Mouse (Mus musculus) lung, embryonic 14.5 days (tissue): Measurements from ENCODE around the gene Atn1. TPM values are rescaled to one million over a fixed set of nuclear protein-coding genes. Genes with fewer than 3 reads are reported as not detected.
A peak's percentile ranks its signal among the peaks of the same experiment; 100 is the strongest.

ENCODE experiments used
- ATAC-seq: fragments of 200-750 bp; cut with Nextera tagmentation; 2 replicates; pipeline ENCODE4 v1.8.0; 2017; ENCODE audit warnings: mild to moderate bottlenecking, moderate TSS enrichment, moderate library complexity; ENCODE audit not compliant: insufficient read depth
- DNase-seq: peaks from one replicate; pipeline ENCODE4 v3.0.0-alpha.2; 2015
- H3K27ac ChIP-seq: fragments of 300-500 bp; sonication (generic); 2 replicates; pipeline ENCODE4 v1.5.1; 2014; ENCODE audit warnings: low read depth, mild to moderate bottlenecking, moderate library complexity
- H3K27me3 ChIP-seq: fragments of 300-500 bp; sonication (generic); 2 replicates; pipeline ENCODE4 v1.6.1; 2014; ENCODE audit warnings: low read length, control low read depth; ENCODE audit not compliant: insufficient read depth
- H3K36me3 ChIP-seq: fragments of 300-500 bp; sonication (generic); 2 replicates; pipeline ENCODE4 v1.6.1; 2014; ENCODE audit warnings: control low read depth; ENCODE audit not compliant: insufficient read depth
- H3K4me1 ChIP-seq: fragments of 300-500 bp; sonication (generic); 2 replicates; pipeline ENCODE4 v1.6.1; 2014; ENCODE audit warnings: antibody characterized with exemption, control low read depth; ENCODE audit not compliant: insufficient read depth
- H3K4me2 ChIP-seq: fragments of 300-500 bp; sonication (generic); 2 replicates; pipeline ENCODE4 v1.6.1; 2014; ENCODE audit warnings: mild to moderate bottlenecking
- H3K4me3 ChIP-seq: fragments of 300-500 bp; sonication (generic); 2 replicates; pipeline ENCODE4 v1.5.1; 2014; ENCODE audit warnings: low read depth, low read length
- H3K9ac ChIP-seq: fragments of 300-500 bp; sonication (generic); 2 replicates; pipeline ENCODE4 v1.6.1; 2014
- H3K9me3 ChIP-seq: fragments of 300-500 bp; sonication (generic); 2 replicates; pipeline ENCODE4 v1.6.1; 2016; ENCODE audit warnings: low read depth, low read length, control low read depth
- CTCF ChIP-seq: IDR thresholded peaks from 2 replicates; pipeline ENCODE4 v1.5.1; 2016; ENCODE audit warnings: antibody characterized with exemption, low read depth
- WGBS: fragments of 180-500 bp; shearing (Covaris S2); extraction: QIAGEN DNeasy Blood & Tissue Kit; methylation state at CpG from one replicate; pipeline ENCODE4 v1.1.7; 2014; 5-methylcytosine and 5-hydroxymethylcytosine counted together
- polyA plus RNA-seq: library from polyadenylated mRNA; unstranded; fragments of >200 nt; fragmentation: Nextera tagmentation; extraction: Ambion mirVana; gene quantifications from 2 replicates; pipeline ENCODE4 v1.2.1, GENCODE M21; 2014

Gene Atn1
- polyA plus RNA-seq, 1 experiment from 2014 or later, result 15.1 TPM

DNA sequence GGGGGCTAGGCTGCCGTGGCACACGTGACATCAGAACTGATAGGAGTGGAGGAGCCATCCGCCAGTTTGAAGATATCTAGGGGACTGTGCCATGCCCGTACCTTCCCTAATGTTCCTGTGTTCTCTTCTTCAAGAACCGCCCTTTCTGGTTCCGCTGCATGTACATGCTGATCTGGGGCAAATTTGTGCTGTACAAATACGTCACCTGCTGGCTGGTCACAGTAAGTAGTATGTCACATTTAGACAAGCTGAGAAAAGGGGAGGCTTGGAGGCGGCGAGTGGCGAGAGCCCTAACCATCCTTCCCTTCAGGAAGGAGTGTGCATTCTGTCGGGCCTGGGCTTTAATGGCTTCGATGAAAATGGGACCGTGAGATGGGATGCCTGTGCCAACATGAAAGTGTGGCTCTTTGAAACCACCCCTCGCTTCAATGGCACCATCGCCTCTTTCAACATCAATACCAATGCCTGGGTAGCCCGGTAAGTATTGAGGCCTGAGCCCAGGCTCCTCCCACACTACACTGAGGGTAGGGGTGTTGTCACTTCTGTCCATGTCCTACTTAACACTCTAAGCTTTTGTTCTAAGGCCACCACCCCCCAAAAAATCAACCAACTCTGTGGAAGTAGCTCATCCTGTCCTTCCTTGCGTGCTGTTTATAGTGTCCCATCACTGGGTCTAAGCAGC is 54.1 kb downstream of the Atn1 start:
- Histone ChIP-seq H3K27ac (no peak overlapping the region), H3K9ac (no peak overlapping the region), H3K4me2 (no peak overlapping the region), H3K36me3 (peaks cover 71% of the 10 kb centered on the region), H3K27me3 (no peaks in the 10 kb centered on the region), H3K9me3 (no peaks in the 10 kb centered on the region), H3K4me1 (no peaks in the 10 kb centered on the region), H3K4me3 (no peak overlapping the region)
- 88% methylated on average over 17 of the region's 17 CpGs for WGBS
- 0 out of 2 replicates have a peak, but pooled peaks have one; percentile 9 for TF ChIP-seq CTCF
- ATAC-seq (peak; percentile 7; the same call in 1 of the 2 replicates), DNase-seq (no peak)

DNA sequence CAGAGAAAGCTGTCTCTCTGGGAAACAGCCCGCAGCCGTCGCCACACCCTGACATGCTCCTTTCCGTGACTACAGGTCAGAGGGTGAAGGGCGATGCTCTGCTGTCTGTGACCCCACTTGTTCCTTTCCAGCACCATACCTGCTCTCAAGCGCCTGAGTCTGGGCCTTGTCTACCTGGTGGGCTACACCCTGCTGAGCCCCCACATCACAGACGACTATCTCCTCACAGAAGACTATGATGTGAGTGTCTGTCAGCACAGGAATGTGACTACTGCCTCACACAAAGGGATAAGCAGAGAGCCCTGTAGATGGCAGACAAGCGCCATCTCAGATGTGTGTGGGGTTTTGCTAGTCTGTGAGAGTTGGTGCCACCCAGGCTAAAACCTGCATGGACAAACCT is 55.0 kb downstream of the Atn1 start:
- DNase-seq, result peak; percentile 31
- Histone ChIP-seq H3K27me3 (no peaks in the 10 kb centered on the region), H3K9ac (no peak overlapping the region), H3K4me2 (no peak overlapping the region), H3K4me3 (no peak overlapping the region), H3K4me1 (no peaks in the 10 kb centered on the region), H3K27ac (no peak overlapping the region), H3K36me3 (peaks cover 65% of the 10 kb centered on the region), H3K9me3 (no peaks in the 10 kb centered on the region)
- 68% methylated on average over 8 of the region's 8 CpGs for WGBS
- 0 out of 2 replicates have a peak, but pooled peaks have one; percentile 10 for ATAC-seq
- TF ChIP-seq CTCF, result peak; percentile 35; the same call in 1 of the 2 replicates

DNA sequence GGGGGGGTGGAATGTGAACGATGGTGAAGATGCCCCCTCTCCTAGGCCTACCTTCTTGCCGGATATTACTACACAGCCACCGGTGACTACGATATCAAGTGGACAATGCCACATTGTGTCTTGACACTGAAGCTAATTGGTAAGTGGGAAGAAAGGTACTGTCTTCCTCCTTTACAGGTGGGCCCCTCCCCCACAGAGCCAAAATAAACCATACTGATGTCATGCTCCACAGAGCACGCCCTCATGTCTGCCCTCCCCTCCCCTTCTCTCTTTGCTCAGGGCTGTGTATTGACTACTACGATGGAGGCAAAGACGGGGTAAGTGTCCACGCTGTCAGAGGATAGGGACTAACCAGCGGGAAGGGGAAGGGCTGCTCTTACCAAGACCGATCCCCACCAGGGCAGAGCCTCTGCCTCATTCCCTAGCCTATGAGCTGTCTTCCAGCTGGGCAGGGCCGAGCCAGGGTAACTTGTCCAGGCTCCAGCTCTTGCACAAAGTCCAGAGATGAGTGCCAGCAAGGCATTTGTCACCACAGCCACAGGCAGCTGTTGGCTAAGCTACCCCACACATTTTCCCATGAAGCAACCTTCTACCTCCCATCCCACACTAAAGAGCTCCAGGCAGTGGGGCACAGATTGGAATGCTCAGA is 56.2 kb downstream of the Atn1 start:
- no peak overlapping the region for H3K4me3 ChIP-seq
- H3K27me3 ChIP-seq, result no peaks in the 10 kb centered on the region
- WGBS, result 79% methylated on average over 11 of the region's 11 CpGs
- H3K9ac ChIP-seq, result no peak overlapping the region
- no peak overlapping the region; the same call in 1 of the 2 replicates for H3K27ac ChIP-seq
- TF ChIP-seq CTCF, result no peak
- no peak overlapping the region for H3K4me2 ChIP-seq
- ATAC-seq (peak; percentile 50), DNase-seq (peak; percentile 51)
- peaks cover 54% of the 10 kb centered on the region for H3K36me3 ChIP-seq
- no peaks in the 10 kb centered on the region for H3K4me1 ChIP-seq
- H3K9me3 ChIP-seq, result no peaks in the 10 kb centered on the region

DNA sequence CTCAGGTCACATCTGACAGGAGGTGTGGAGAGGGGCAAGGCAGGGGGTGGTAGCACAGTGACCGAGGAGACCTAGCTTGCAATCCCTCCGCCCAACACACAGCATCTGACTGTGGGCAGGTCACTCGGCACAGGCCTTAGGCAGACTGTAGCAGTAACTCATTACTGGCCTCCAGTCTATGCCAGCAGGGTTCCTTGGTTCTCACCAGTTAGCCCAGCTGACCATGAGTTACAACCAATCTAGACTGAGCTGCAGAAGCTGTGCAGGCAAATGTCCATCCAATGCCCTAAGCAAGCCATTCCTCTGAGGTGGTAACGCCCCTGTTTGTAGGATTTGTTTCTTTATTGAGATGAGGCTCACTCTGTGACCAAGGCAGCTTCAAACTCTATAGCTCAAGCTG is 57.0 kb downstream of the Atn1 start:
- H3K36me3 ChIP-seq, result peaks cover 47% of the 10 kb centered on the region
- peaks cover 5% of the 10 kb centered on the region; the same call in 1 of the 2 replicates for H3K4me1 ChIP-seq
- H3K27ac ChIP-seq, result no peak overlapping the region
- no peak overlapping the region for H3K4me2 ChIP-seq
- H3K9ac ChIP-seq, result no peak overlapping the region
- DNase-seq (no peak), ATAC-seq (no peak)
- H3K9me3 ChIP-seq, result no peaks in the 10 kb centered on the region
- WGBS, result 84% methylated on average over 4 of the region's 4 CpGs
- no peaks in the 10 kb centered on the region for H3K27me3 ChIP-seq
- no peak overlapping the region for H3K4me3 ChIP-seq
- TF ChIP-seq CTCF, result no peak

DNA sequence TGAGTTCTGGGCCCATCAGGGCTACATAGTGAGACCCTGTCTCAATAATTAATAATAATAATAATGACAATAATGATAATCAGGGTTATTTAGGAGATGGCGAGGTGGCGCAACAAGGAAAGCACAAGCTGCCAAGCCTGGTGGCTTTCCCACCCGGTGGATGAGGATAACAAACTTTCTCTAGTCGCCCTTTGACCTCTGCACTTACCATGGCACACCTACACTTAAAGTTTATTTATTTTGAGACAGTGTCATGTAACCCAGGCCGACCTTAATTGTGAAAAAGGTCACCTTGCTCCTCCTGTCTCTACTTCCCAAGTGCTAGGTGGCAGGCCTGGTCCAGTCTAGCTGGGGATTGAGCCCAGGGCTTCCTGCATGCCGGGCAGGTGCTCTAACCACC is 57.6 kb downstream of the Atn1 start:
- no peak for TF ChIP-seq CTCF
- Histone ChIP-seq H3K9ac (no peak overlapping the region), H3K4me2 (no peak overlapping the region), H3K4me3 (no peak overlapping the region), H3K9me3 (no peaks in the 10 kb centered on the region), H3K27me3 (no peaks in the 10 kb centered on the region), H3K27ac (no peak overlapping the region), H3K4me1 (peaks cover 11% of the 10 kb centered on the region; the same call in 1 of the 2 replicates), H3K36me3 (peaks cover 41% of the 10 kb centered on the region)
- WGBS, result 63% methylated on average over 6 of the region's 6 CpGs
- DNase-seq, result no peak
- ATAC-seq, result no peak

DNA sequence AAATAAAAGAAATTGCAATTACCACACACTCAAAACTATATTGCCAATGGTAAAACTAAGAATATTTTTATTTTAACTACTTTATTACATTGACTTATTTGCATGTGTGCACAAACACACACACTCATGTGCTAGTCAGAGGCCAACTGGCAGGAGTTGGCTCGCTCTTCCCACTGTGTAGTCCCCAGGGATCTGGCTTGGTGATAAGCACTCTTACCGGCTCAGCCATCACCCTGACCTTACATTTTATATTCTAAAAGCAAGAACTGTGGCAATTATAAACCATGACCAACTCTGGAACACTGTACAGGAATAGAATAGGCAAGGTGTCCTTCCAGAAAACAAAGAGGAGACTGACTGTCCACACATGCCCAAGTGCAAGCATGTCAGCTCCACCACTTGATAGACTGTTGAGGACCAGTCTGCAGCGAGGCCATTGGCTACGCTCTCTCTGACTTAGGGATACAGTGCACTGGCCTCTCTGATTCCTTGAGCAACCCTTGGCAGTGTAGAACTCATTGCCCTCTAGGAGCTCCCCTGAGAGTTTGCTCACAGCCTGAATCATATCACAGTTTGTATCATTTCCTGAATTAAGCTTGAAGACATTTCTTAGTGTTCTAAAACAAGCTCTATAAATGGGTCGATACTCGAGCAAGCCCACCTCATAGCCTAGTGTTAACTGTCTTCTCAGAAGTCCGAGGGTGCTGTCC is 59.7 kb downstream of the Atn1 start:
- H3K4me1 ChIP-seq, result peaks cover 15% of the 10 kb centered on the region
- WGBS, result 85% methylated on average over 7 of the region's 7 CpGs
- H3K9me3 ChIP-seq, result no peaks in the 10 kb centered on the region
- no peaks in the 10 kb centered on the region for H3K27me3 ChIP-seq
- ATAC-seq (no peak), DNase-seq (no peak)
- peaks cover 20% of the 10 kb centered on the region for H3K36me3 ChIP-seq
- H3K4me2 ChIP-seq, result no peak overlapping the region
- H3K9ac ChIP-seq, result no peak overlapping the region
- no peak overlapping the region for H3K4me3 ChIP-seq
- no peak overlapping the region for H3K27ac ChIP-seq
- TF ChIP-seq CTCF, result no peak
